Mouse (Mus musculus): Measurements from ENCODE around the gene Depdc1b. TPM values are rescaled to one million over a fixed set of nuclear protein-coding genes. Genes with fewer than 3 reads are reported as not detected.

Depdc1b gene
- 1 to 10 TPM in 1 of 2 experiments, under 1 TPM in 1; 0.88 to 2.1 TPM for total RNA-seq (2021)
- long read RNA-seq, experiment 1, partial matches to known transcripts, result 0 of 3 reads
- long read RNA-seq, experiment 1, other reads (novel, unspliced or antisense), result 0 of 3 reads
- long read RNA-seq, experiment 2, partial matches to known transcripts, result 0 of 1 reads
- long read RNA-seq, experiment 2, other reads (novel, unspliced or antisense), result 0 of 1 reads

DNA sequence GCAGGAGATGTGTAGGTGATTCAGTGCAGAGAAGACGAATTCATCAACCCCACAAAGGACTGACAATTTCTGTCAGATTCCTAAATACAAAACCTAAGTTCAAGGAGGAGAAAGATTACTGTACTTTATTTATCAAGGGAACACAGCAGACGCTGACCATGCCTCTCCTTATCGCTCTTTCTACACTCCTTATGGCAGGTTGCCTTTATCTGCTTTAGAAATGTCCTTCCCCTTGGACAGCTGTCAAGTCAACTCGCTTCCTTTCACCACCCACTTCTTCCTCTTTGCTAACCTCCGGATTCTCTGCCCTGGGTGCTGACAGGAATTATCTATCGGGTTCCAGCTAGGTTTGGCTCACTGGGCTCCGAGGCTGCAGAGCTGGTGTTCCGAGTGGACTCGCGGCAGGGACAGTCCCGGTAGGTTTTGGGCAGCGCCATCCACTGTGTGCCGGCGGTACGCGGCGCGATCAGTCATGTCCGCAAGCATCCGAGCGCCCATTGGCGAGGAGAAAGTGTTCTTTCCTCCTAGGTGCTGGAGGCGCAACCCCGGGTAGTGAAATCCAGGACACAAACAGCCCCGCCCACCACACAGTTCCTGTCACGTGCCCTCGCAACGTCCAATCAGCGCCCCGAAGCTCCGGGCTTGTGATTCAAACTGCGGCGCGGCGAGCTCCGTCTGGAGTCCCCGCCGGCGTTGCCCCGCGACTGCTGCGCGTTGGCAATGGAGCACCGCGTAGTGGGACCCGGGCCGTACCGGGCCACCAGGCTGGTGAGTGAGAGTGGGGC is at the start of gene Depdc1b:
Depdc1b (plus strand) TSS at position 631 of the 785 bp plus-strand sequence.
- DNase-seq, result peak; percentile 93 to 96
- intact Hi-C loops (cut with DNase I), result loop anchor here (5.0 to 10.0 kb wide), 2 partner anchors 159 to 271 kb away; partner anchors contain the start of genes Ercc8, Ndufaf2 and Smim15

DNA sequence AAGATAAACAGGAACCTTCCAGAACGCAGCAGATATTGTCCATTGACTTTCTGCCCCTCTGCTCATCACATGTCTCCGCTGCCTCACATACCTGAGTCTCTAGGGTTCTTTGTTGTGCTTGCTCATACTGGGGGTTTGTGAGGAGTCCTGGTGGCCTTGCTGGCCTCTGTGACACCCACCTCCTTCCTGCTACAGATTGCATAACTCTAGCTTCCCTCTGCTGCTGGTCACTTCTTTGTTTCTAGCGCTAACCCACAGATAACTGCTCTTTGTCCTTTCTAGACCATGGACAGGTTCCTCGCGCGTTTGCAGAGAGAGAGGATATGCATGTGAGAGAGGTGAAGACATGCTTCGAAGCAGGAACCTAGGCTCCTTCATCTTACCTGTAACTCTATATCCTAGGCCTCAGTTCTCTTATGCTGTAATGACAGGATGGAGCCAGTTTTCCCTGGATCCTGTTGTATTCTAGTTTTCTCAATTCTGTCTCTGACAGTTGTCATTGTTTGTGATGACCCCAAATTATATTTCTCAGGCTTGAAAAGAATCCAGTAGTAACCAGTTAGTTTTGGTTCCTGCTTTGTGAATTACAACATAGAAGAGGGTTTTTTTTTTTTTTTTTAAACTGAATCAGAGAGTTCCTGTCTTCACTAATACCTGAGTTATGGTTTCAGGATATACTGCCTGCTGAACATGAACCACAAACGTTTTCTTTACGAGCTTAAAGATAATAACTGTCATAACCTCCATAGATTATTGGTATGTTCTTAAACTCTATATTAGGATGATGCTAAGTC is 48.1 kb upstream of the Depdc1b start:
- DNase-seq, result no peak
- intact Hi-C loops (cut with DNase I), result no loop called here

DNA sequence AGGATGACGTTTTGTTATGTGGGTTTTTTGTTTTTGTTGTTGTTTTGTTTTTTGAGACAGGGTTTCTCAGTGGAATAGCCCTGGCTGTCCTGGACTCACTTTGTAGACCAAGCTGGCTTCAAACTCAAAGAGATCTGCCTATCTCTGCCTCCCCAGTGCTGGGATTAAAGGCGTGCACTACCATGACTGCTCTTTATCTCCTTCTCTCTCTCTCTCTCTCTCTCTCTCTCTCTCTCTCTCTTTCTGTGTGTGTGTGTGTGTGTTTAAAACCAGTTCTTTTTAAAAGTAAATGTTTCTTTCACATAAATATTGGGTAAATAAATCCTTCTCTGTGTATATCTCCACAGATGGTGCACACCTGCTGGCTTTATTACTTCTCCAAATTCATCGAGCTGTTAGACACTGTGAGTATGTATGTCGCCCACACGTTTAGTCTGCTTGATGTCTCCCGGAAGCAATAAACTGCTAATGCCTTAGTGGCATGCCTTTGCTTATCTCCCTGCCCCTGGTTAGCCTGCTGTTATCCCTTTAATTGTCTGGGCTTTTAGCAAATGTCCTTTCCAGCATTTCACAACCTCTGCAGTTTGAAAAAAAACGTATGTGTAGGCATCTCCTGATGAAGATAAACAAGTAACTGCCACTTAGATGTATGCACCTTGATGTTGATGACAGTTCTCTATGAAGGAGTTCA is 44.5 kb upstream of the Depdc1b start:
- no peak for DNase-seq
- intact Hi-C loops (cut with DNase I), result no loop called here

DNA sequence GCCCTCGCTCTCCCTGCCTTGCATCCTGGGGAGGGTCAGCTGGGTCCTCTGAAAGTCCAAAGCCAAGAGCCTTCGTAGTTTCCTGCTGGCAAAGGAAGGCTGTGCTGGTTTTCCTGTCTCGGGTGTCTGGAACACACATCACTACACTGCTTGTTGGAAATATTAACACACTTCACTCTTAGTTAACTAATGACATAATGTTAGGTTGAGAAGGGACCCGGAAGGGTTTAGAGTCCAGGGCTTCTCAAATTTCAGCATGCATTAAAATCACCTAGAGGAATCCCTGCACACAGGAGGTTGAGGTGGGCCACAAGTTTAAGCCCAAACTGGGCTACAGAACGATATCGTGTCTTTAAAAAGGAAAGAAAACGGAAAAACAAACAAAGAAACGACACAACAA is 43.8 kb upstream of the Depdc1b start:
- DNase-seq, result no peak

DNA sequence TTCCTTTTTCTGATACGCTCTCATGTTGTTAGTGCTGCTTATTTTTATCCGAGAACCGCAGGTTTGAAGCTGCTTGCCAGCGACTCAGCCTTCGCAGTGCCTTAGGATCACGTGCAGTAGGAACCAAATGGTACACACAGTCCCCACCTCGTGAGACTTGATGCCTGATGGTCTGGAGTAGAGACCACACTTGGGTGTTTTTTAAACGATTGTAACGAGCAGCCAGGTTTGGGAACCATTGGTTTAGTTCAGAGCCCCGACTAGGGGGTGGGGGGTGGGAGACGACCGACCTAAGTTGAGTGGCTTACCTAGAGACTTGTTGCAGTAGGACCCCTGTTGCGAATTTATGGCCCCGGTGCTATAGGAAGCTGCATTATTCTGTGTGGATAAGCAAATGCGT is 43.1 kb upstream of the Depdc1b start:
- DNase-seq, result no peak
- intact Hi-C loops (cut with DNase I), result no loop called here

More for the DNA sequence above, 43.8 kb upstream of the Depdc1b start:
- intact Hi-C loops (cut with DNase I), result no loop called here

DNA sequence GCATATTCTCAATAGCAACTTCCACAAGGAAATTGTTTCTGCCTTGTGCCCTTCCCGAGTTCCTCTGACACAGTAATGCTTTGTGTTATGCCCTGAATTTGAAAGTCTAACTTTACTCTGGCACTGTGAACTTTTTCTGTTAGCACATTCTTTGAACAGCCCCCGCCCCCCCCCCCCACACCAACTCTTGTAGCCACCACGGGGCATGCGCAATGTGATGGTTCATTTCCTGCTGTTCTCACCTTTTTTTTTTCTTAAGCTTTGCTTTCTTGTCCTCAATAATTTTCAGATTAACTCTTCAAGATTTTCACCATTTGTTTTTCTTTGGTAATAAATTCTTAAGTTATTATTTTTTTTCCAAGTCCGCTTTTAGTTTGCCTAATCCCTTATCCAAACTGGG is 42.7 kb upstream of the Depdc1b start:
- DNase-seq, result no peak
- intact Hi-C loops (cut with DNase I), result no loop called here

DNA sequence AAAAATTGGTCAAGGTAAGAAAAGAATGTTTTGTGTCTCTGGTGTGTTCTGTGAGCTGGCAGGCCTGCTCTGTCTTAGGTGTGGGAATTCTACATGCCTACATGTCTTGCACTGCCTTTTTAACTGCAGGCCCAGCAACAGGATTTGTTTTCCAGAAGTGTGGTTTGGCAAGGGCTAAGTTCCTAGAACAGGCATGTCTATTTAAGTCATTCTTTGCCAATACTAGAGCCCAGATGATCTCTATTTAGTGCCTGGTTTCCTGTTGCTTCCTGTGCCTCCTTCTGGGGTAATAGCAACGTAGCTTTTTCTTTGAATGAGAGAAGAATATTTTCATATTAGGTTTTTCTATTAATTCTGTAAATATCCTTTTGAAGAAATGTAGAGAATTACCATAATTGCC is 39.6 kb upstream of the Depdc1b start:
- intact Hi-C loops (cut with DNase I), result no loop called here
- no peak for DNase-seq

DNA sequence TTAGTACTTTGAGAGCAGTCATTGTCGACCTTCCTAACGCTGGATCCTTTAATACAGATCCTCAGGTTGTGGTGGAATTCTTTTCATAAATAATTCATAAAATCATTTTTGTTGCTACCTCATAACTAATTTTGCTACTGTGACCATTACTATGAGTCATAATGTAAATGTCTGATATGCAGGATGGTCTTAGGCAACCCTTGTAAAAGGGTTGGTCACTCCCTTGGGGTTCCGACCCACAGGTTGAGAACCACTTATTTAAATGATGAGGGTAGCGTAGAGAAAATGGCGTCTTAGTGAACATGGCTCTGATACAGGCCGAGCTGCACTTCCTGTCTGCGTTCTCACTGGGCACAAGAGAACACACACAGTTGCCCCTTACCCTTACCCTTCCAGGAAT is 38.8 kb upstream of the Depdc1b start:
- intact Hi-C loops (cut with DNase I), result no loop called here
- DNase-seq, result no peak

DNA sequence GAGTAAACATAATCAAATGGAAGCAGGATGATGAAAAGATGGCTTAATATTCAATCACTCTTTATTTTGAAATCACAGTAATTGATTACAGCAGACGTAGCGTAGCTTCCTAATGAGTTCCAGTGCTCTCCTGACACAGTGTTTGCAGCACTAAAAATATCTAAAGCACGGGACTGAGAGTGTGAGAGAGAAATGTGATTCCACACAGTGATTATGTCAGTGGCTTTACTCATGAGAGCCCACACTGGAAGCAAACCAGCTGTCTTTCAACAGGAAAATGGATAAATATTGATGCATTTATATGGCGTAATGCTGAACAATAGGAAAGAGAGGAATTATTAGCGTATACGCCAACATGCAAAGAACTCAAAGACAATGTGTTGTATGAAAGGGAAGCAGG is 37.5 kb upstream of the Depdc1b start:
- no peak for DNase-seq
- intact Hi-C loops (cut with DNase I), result no loop called here

DNA sequence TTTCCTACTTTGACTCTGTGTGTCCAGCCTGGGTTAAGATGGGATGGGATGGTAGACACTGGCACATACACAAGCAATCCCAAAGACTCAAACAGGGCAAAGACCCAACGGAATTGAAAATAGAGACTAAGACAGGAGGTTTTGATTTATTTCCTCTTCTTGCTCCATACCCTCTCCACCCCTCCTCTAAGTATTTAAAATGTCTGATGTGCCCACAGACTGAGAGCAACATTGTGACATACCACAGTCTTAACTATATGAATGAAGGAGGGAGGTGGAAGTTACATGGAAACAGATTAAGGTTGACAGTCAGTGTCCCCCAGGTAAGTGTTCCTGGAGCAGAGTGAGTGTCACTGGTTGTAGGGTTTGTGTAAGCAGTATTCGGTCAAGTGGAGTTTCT is 31.8 kb upstream of the Depdc1b start:
- no peak for DNase-seq
- intact Hi-C loops (cut with DNase I), result no loop called here

DNA sequence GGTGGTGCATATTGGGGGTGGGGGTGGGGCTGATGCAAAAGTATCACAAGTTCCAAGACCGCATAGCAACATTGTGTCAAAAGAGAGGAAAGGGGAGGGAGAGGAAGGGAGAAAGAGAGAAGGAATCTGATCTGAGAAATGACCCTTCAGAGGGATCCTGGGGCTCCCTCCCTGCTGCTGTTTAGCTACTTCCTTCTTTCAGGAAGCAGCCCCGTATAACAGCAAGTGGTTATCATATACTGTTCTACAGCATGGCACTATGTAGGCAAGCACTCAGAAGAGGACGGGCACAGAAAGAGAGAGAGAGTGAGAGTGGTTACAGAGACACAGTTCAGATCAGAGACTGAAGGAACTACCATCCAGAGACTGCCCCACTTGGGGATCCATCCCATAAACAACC is 28.2 kb upstream of the Depdc1b start:
- intact Hi-C loops (cut with DNase I), result no loop called here

DNA sequence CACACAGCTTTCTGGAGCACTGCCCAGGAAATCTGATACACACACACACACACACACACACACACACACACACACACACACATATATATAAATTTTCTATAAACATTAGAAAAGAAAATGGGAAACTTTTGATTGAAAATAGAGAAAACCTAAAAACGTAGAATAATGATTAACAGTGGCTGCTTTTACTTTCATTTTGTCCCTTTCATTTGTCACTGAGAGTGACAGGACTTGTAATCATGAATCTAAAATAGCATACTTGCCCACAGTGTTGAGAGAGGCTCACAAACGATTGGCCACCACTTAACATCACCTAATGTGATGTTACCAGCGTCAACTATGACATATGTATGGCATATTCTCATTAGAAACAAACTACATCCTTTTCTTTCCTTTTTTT is 26.7 kb upstream of the Depdc1b start:
- intact Hi-C loops (cut with DNase I), result no loop called here

More for the DNA sequence above, 28.2 kb upstream of the Depdc1b start:
- DNase-seq, result no peak

DNA sequence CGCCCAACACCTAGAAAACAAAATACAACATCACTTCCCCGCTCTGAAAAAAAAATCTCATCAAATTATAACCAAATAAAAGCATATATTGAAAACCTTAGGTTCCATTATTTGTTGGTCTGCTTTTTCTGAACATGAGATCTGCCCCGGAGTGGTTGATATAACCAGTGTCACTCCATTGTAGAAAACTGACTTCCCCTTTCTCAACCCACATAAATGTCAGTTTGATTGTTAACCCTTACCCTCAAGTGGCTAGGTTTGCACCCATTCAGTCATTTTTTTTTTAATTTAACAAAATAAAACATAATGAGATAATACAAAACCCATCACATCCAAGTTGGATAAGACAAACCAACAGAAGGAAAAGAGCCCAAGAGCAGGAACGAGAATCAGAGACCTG is 25.8 kb upstream of the Depdc1b start:
- intact Hi-C loops (cut with DNase I), result no loop called here

More for the DNA sequence above, 26.7 kb upstream of the Depdc1b start:
- DNase-seq, result no peak

DNA sequence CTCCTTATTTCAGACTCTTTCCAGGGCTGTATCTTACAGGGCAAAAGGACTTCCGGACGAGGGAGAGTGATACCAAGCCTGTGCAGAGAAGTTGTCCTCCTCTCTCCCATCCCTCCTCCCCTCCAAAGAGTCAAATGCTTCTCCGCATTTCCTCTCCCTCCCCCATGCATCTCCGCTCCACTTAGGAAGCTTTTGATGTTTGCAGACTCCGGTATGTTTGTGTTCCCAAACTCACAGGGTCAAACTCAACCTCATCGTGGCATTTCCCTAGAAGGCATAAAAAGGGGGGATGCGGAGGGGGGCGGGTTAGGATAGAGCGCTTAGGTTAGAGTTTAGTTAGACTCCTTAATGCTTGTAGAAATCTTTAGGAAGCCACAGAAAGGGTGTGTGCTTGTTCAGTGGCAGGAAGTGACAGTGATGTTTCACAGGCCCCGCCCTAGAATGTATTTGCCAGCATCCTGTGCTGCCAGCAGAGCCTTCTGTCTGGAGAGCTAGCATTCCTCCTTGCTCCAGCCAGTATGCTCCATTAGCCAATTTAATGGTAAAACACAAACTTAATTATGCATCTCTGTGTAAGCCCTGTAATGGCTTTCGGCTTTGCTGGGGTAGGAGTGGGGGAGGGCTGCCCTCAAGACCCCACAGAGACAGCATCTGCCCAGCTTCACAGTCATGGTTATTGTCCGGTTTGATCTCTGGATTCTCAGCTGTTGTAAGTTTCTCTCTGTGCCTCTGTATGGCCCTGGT is 18.6 kb upstream of the Depdc1b start:
- peak; percentile 40 to 56 for DNase-seq
- intact Hi-C loops (cut with DNase I), result no loop called here

More for the DNA sequence above, 25.8 kb upstream of the Depdc1b start:
- no peak for DNase-seq

DNA sequence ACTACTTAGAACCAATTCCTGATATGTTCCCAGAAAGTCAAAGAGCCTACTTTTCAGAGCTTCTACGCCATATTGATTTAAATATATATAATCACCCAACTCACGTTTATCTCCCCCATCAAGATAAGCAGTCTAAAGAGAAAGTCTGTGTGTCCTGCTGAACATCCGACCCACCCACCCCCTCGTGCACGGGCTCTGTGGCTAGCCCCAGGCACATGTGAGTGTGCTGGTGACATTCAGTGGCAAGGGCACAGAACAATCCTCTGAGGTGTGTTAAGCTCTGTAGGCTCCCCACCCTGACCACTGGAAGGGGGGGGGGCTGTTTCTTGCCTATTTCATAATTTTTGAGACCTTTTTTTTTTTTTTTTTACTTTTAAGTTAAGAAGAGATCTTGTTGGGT is 17.9 kb upstream of the Depdc1b start:
- DNase-seq, result no peak
- intact Hi-C loops (cut with DNase I), result no loop called here

DNA sequence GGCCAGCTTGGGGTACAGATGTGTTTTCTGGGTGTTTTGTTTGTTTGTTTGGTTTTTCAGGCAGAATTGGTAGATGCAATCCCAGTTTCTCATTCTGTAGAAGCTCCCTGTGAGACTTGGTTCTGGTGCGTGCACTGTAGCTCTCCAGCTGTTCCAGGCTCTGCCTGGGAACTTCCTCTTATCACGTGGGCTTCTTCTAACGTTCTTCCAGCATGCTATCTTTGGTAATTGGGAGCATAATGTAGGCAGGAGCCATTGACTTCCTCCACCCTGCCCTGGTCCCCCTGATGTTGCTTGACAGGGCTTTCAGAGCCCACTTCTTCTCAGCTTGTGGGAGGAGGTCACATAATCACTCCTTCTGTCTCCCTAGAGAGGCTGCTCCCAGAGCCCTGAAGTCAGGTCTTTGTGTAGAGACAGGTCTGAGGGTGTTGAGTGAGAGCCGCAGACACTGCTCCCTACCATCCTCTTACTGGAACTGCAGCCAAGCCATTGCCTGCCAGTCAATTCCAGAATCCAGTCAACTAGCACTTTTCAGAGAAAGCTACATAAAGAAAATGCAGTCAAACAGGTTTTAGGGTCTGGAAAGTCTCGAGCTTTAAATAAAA is 15.7 kb upstream of the Depdc1b start:
- DNase-seq, result no peak
- intact Hi-C loops (cut with DNase I), result no loop called here

DNA sequence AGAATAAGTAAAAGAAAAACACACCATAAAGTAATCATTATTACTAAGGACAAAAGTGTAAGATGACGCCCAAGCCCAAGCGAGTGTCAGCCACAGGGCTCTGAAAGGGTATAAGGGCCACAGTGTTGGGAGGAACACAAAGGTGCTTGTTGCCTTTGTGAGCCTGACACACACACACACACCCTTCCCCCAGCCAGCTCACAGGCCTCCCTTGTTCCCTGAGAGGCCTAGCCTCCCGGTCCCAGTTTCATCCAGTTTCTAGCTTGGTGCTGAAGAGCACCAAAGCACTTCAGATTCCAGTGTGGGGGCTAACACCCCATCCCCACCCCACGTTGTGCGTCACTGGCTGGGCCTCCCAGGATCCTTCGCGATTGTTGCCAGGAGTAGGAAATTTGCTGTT is 14.7 kb upstream of the Depdc1b start:
- DNase-seq, result no peak
- intact Hi-C loops (cut with DNase I), result no loop called here

DNA sequence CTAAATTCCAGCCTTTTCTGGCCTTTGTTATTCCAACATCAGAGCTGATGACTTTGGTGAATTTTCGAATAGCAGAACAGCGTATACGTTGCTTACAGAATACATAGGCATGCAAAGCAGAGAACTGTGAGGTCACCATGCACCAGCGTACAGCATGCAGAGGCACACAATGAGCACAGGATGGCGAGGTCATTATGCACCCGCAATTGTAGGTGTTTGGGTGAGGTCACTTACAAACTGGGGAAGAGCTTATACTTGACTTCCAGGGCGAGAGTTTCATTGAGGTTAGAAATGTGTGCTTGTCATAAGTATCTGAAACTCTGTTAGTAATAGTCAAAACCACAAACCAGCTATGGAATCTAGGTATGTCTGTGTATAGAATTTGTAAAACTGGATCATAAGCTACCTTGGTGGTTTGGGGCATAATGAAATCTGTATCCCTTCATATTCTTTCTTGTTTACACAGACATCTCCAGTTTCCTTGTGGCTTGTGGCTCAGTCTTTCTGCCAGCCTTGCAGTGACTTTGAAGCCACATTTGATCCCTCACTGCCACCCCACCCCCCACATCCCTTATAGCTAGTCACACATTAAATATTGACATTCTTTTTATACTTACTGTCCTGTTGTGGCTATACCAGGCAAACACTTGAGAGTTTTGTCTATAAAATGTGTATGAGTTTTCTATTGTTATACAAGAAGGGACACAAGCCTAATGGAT is 13.0 kb upstream of the Depdc1b start:
- DNase-seq, result no peak

DNA sequence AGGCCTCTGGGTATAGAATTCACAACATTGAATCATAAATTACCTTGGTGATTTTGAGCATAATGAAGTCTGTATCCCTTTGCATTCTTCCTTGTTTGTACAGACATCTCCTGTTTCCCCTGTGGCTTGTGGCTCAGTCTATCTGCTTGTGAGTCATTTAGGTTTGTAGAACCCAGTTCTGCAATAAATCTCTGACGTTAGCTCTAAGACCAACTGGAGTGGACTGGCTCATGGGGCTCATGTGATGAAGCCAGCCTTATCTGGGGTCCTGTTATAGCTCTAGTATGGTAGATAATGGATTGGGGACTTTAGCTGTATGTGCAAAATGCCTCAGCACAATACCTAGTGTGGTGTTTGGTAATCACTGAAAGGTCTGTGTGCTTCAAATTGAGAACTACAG is 12.3 kb upstream of the Depdc1b start:
- intact Hi-C loops (cut with DNase I), result no loop called here
- no peak for DNase-seq

More for the DNA sequence above, 13.0 kb upstream of the Depdc1b start:
- intact Hi-C loops (cut with DNase I), result no loop called here
